Mouse (Mus musculus): ENCODE measurements at regions not wholly inside any gene's neighbourhood (a gene's known extent, or its start where the extent isn't known, plus 50 kb on each side); places are given as distances from the start of the nearest gene placed in this dataset.
A peak's percentile ranks its signal among the peaks of the same experiment; 100 is the strongest.
"Not testable (repeated sequence)": the region's sequence is repeated elsewhere in the genome, so short reads cannot be mapped to it uniquely, and the experiment has no call there.

DNA sequence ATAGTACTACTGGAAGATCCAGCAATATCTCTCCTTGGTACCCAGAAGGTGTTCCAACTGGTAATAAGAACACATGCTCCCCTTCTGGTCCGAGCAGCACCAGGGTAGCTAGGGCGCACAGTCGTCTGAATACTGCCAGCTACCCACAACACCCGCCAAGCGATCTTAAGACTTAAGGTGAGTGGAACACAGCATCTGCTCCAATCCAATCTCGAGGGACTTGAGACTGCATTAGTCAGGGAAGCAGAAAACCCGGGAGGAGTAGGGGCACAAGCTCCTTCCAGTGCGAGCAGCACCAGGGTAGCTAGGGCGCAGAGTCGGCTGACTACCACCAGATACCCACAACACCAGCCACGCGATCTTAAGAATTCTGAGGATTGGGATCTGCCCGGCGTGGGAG lies 409.1 kb upstream of the Oprm1 start:
- not testable (repeated sequence) for H3K36me3 ChIP-seq (ENCODE audit: control insufficient read depth, insufficient read depth, low read length); ATAC-seq (ENCODE audit: low FRiP score); H3K9me3 ChIP-seq (ENCODE audit: control insufficient read depth, low read length); DNase-seq (ENCODE audit: low spot score); H3K27me3 ChIP-seq (ENCODE audit: control insufficient read depth, insufficient read depth, low read length); H3K4me3 ChIP-seq (ENCODE audit: low read depth, low read length); H3K4me1 ChIP-seq (replicated peaks; ENCODE audit: control insufficient read depth, insufficient read depth, low read length); H3K4me2 ChIP-seq (replicated peaks; ENCODE audit: low read depth, low read length); H3K9ac ChIP-seq (ENCODE audit: low read depth, low read length); H3K27ac ChIP-seq (ENCODE audit: low read depth, low read length)
- 91% methylated on average over 14 of the region's 14 CpGs for WGBS

DNA sequence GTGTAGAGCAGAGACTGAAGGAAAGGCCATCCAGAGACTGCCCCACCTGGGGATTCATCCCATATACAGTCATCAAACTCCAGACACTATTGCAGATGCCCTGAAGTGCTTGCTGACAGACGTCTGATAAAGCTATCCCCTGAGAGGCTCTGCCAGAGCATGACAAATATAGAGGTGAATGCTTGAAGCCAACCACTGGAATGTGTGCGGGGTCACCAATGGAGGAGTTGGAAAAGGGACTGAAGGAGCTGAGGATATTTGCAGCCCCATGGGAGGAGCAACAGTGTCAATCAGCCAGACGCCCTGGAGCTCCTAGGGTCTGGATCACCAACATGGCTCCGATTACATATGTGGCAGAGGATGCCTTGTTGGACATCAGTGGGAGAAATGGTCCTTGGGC lies 392.1 kb upstream of the Oprm1 start:
- Histone ChIP-seq H3K4me2 (replicated peaks; ENCODE audit: low read depth, low read length) (no peak overlapping the region), H3K9ac (ENCODE audit: low read depth, low read length) (no peak overlapping the region), H3K4me3 (ENCODE audit: low read depth, low read length) (no peak overlapping the region), H3K36me3 (ENCODE audit: control insufficient read depth, insufficient read depth, low read length) (no peaks in the 10 kb centered on the region), H3K27ac (ENCODE audit: low read depth, low read length) (no peak overlapping the region), H3K4me1 (replicated peaks; ENCODE audit: control insufficient read depth, insufficient read depth, low read length) (no peaks in the 10 kb centered on the region), H3K9me3 (ENCODE audit: control insufficient read depth, low read length) (no peaks in the 10 kb centered on the region), H3K27me3 (ENCODE audit: control insufficient read depth, insufficient read depth, low read length) (no peaks in the 10 kb centered on the region)
- DNase-seq (ENCODE audit: low spot score) (no peak), ATAC-seq (ENCODE audit: low FRiP score) (no peak)
- 58% methylated on average over 4 of the region's 4 CpGs for WGBS

DNA sequence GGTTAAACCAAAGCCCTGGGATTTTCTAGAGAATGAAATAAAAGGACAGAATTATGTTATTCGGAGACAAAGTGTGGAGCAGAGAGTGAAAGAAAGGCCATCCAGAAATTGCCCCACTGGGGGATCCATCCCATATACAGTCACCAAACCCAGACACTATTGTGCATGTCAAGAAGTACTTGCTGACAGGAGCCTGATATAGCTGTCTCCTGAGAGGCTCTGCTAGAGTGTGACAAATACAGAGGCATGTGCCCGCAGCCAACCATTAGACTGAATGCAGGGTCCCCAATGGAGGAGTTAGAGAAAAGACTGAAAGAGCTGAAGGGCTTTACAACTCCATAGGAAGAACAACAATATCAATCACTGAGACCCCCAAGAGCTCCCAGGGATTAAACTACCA lies 386.6 kb upstream of the Oprm1 start:
- Histone ChIP-seq H3K4me3 (ENCODE audit: low read depth, low read length) (no peak overlapping the region), H3K36me3 (ENCODE audit: control insufficient read depth, insufficient read depth, low read length) (no peaks in the 10 kb centered on the region), H3K9me3 (ENCODE audit: control insufficient read depth, low read length) (no peaks in the 10 kb centered on the region), H3K9ac (ENCODE audit: low read depth, low read length) (no peak overlapping the region), H3K4me2 (replicated peaks; ENCODE audit: low read depth, low read length) (no peak overlapping the region), H3K27ac (ENCODE audit: low read depth, low read length) (no peak overlapping the region), H3K27me3 (ENCODE audit: control insufficient read depth, insufficient read depth, low read length) (no peaks in the 10 kb centered on the region), H3K4me1 (replicated peaks; ENCODE audit: control insufficient read depth, insufficient read depth, low read length) (no peaks in the 10 kb centered on the region)
- no peak for DNase-seq (ENCODE audit: low spot score)
- ATAC-seq (ENCODE audit: low FRiP score), result no peak
- WGBS, result 89% methylated on average over 2 of the region's 2 CpGs

DNA sequence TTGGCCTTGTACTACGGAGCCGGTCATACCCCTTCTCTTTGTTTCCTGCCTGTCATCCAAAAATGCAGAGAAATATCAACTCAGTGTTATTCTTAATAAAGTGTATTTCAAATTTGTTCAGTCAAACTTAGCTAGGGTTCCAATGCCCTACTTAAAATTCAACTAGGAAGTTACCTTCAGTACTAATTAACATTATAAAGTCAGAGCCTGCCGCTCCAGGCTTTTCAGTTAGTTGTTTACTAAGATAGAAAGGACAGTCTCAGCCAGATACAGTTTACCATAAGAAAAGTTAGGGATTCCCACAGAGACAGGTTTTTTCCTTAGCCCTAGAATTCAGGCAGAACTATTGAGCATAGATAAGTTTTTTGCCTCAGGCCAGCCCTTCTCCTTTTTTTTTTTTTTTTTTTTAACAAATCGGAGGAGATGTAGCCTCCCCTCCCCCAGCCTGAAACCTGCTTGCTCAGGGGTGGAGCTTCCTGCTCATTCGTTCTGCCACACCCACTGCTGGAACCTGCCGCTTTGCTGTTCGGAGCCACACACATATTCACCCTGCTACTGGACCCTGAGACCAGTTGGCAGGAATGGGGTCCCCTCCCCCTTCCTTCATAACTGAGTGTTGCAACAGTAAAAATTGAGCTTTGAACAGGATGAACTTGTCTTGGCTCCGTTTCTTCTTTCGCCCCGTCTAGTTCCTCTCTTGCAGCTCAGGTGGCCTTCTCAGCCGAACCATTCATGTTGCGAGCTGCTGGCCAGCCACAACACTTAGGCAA lies 340.8 kb upstream of the Oprm1 start:
- not testable (repeated sequence) for H3K27ac ChIP-seq (ENCODE audit: low read depth, low read length); H3K4me2 ChIP-seq (replicated peaks; ENCODE audit: low read depth, low read length); H3K4me1 ChIP-seq (replicated peaks; ENCODE audit: control insufficient read depth, insufficient read depth, low read length); H3K36me3 ChIP-seq (ENCODE audit: control insufficient read depth, insufficient read depth, low read length); DNase-seq (ENCODE audit: low spot score); H3K4me3 ChIP-seq (ENCODE audit: low read depth, low read length); ATAC-seq (ENCODE audit: low FRiP score); H3K9me3 ChIP-seq (ENCODE audit: control insufficient read depth, low read length); H3K27me3 ChIP-seq (ENCODE audit: control insufficient read depth, insufficient read depth, low read length); H3K9ac ChIP-seq (ENCODE audit: low read depth, low read length)
- WGBS, result 91% methylated on average over 12 of the region's 12 CpGs

DNA sequence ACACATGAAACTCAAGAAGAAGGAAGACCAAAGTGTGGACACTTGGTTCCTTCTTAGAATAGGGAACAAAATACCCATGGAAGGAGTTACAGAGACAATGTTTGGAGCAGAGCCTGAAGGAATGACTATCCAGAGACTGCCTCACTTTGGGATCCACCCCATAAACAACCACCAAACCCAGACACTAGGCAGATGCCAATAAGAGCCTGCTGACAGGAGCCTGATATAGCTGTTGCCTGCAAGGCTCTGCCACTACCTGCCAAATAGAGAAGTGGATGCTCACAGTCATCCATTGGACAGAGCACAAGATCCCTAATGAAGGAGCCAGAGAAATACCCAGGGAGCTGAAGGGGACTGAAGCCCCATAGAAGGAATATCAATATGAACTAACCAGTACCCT lies 340.1 kb upstream of the Oprm1 start:
- H3K4me1 ChIP-seq (replicated peaks; ENCODE audit: control insufficient read depth, insufficient read depth, low read length); H3K9ac ChIP-seq (ENCODE audit: low read depth, low read length); H3K27ac ChIP-seq (ENCODE audit: low read depth, low read length); H3K27me3 ChIP-seq (ENCODE audit: control insufficient read depth, insufficient read depth, low read length); H3K4me2 ChIP-seq (replicated peaks; ENCODE audit: low read depth, low read length); H3K4me3 ChIP-seq (ENCODE audit: low read depth, low read length); H3K9me3 ChIP-seq (ENCODE audit: control insufficient read depth, low read length); ATAC-seq (ENCODE audit: low FRiP score); DNase-seq (ENCODE audit: low spot score); H3K36me3 ChIP-seq (ENCODE audit: control insufficient read depth, insufficient read depth, low read length): not testable (repeated sequence)

DNA sequence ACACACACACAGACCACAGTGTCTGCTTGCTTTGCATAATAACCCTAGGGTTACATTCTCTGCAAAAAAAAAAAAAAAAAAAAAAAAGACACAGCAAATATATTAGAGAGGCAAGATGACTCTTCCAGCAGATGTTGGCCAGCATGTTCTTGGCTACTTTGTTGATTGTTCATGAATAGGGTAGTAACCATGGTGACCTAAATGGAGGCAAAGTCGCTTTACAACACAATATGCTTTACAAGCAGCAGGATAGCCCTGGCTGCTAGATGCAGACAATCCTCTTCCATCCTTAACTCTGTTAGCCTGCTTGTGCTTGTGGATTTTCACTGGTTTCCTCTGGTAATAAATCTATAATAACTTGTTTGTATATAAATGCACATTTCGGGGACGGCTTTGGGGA lies 292.5 kb upstream of the Oprm1 start:
- no peak overlapping the region for H3K4me3 ChIP-seq (ENCODE audit: low read depth, low read length)
- ATAC-seq (ENCODE audit: low FRiP score) (peak; percentile 87), DNase-seq (ENCODE audit: low spot score) (peak; percentile 32)
- H3K36me3 ChIP-seq (ENCODE audit: control insufficient read depth, insufficient read depth, low read length), result no peaks in the 10 kb centered on the region
- no peak overlapping the region for H3K27ac ChIP-seq (ENCODE audit: low read depth, low read length)
- no peaks in the 10 kb centered on the region for H3K27me3 ChIP-seq (ENCODE audit: control insufficient read depth, insufficient read depth, low read length)
- whole genome bisulfite sequencing, result 69% methylated on average over 3 of the region's 3 CpGs
- no peak overlapping the region for H3K4me2 ChIP-seq (replicated peaks; ENCODE audit: low read depth, low read length)
- no peak overlapping the region for H3K9ac ChIP-seq (ENCODE audit: low read depth, low read length)
- H3K9me3 ChIP-seq (ENCODE audit: control insufficient read depth, low read length), result no peaks in the 10 kb centered on the region
- no peaks in the 10 kb centered on the region for H3K4me1 ChIP-seq (replicated peaks; ENCODE audit: control insufficient read depth, insufficient read depth, low read length)

DNA sequence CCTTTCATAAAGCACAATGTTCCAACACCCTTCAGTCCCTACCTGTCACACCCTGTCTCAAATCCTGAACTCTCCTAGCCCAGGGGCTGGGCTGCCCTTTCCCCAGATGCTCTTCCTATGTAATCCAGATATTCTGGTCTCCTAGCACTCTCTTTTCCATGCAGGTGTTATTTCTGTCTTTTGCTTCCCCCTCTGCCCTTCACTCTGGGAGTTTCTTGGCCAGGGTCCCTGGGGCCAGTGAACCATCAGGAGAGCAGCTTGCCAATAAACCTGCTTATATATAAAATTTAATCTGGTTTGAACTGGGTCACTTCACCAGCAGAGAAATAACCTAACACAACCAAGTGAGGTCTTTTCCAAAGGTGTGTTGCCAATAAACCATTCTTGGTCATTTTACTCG lies 278.0 kb upstream of the Oprm1 start:
- DNase-seq (ENCODE audit: low spot score), result no peak

DNA sequence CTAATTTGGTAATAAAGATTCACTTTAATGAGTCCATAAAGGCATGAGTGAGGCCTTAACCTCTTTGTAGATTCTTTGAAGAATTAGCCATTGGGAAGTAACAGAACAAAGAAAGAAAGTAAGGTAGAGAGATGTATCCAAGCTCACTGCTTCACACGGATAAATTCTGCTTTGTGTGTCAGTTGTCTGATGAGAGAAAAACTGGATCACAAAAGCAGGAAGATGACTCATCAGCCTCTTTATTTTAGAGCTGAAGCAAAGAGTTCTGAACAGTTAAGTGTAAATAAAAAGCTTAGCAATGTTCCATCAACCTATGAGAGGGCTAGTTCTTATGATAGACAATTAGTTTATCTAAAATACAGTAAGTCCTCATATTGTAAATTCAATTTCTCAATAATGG lies 269.7 kb upstream of the Oprm1 start:
- H3K36me3 ChIP-seq (ENCODE audit: control insufficient read depth, insufficient read depth, low read length), result no peaks in the 10 kb centered on the region

More for the DNA sequence above, 278.0 kb upstream of the Oprm1 start:
- Histone ChIP-seq H3K27me3 (ENCODE audit: control insufficient read depth, insufficient read depth, low read length) (no peaks in the 10 kb centered on the region), H3K4me1 (replicated peaks; ENCODE audit: control insufficient read depth, insufficient read depth, low read length) (no peaks in the 10 kb centered on the region), H3K4me3 (ENCODE audit: low read depth, low read length) (no peak overlapping the region), H3K9me3 (ENCODE audit: control insufficient read depth, low read length) (no peaks in the 10 kb centered on the region), H3K27ac (ENCODE audit: low read depth, low read length) (no peak overlapping the region), H3K4me2 (replicated peaks; ENCODE audit: low read depth, low read length) (no peak overlapping the region), H3K36me3 (ENCODE audit: control insufficient read depth, insufficient read depth, low read length) (no peaks in the 10 kb centered on the region), H3K9ac (ENCODE audit: low read depth, low read length) (no peak overlapping the region)
- WGBS, result 92% methylated on average over 1 of the region's 1 CpGs
- ATAC-seq (ENCODE audit: low FRiP score), result no peak

DNA sequence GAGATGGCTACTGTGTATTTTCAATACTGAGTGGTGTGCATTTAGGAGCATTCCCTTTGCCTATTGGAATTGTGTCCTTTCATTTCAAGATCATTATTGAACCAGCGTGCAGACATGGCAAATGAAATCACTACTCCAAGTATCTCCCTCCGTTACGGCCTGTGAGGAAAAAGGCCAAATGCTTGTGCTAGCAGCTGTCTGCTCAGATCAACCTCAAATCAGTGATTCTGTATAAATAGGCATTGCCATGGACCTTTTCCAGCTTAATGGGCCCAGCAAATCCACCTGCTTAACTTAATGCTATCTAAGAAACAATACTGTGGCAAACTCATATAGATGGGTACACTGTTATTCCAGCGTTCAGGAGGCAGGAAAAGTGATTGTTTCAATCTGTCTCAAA lies 265.6 kb upstream of the Oprm1 start:
- no peak overlapping the region for H3K27ac ChIP-seq (ENCODE audit: low read depth, low read length)
- no peak overlapping the region for H3K4me2 ChIP-seq (replicated peaks; ENCODE audit: low read depth, low read length)
- H3K27me3 ChIP-seq (ENCODE audit: control insufficient read depth, insufficient read depth, low read length), result no peaks in the 10 kb centered on the region
- H3K9ac ChIP-seq (ENCODE audit: low read depth, low read length), result no peak overlapping the region
- DNase-seq (ENCODE audit: low spot score), result no peak
- WGBS, result 91% methylated on average over 4 of the region's 4 CpGs
- H3K4me1 ChIP-seq (replicated peaks; ENCODE audit: control insufficient read depth, insufficient read depth, low read length), result no peaks in the 10 kb centered on the region
- H3K36me3 ChIP-seq (ENCODE audit: control insufficient read depth, insufficient read depth, low read length), result no peaks in the 10 kb centered on the region
- no peak overlapping the region for H3K4me3 ChIP-seq (ENCODE audit: low read depth, low read length)
- H3K9me3 ChIP-seq (ENCODE audit: control insufficient read depth, low read length), result no peaks in the 10 kb centered on the region
- ATAC-seq (ENCODE audit: low FRiP score), result no peak

More for the DNA sequence above, 269.7 kb upstream of the Oprm1 start:
- H3K27me3 ChIP-seq (ENCODE audit: control insufficient read depth, insufficient read depth, low read length), result no peaks in the 10 kb centered on the region
- no peaks in the 10 kb centered on the region for H3K9me3 ChIP-seq (ENCODE audit: control insufficient read depth, low read length)
- H3K27ac ChIP-seq (ENCODE audit: low read depth, low read length), result no peak overlapping the region
- H3K4me2 ChIP-seq (replicated peaks; ENCODE audit: low read depth, low read length), result no peak overlapping the region
- no peak overlapping the region for H3K9ac ChIP-seq (ENCODE audit: low read depth, low read length)
- DNase-seq (ENCODE audit: low spot score) (no peak), ATAC-seq (ENCODE audit: low FRiP score) (no peak)
- H3K4me3 ChIP-seq (ENCODE audit: low read depth, low read length), result no peak overlapping the region
- no peaks in the 10 kb centered on the region for H3K4me1 ChIP-seq (replicated peaks; ENCODE audit: control insufficient read depth, insufficient read depth, low read length)
- 81% methylated on average over 1 of the region's 1 CpGs for WGBS
